Mouse (Mus musculus) small intestine, adult 2 months (tissue): ENCODE measurements around the gene Hs3st2. TPM values are rescaled to one million over a fixed set of nuclear protein-coding genes. Genes with fewer than 3 reads are reported as not detected.

Experiments used
- H3K27ac ChIP-seq: fragments of 200-500 bp; 2 replicates; pipeline ENCODE4 v1.5.1; 2012; ENCODE audit warnings: low read depth, low read length, control low read depth, inconsistent platforms; ENCODE audit not compliant: insufficient read depth
- H3K27me3 ChIP-seq: fragments of 200-500 bp; 2 replicates; pipeline ENCODE4 v1.6.1; 2012; ENCODE audit warnings: mild to moderate bottlenecking, moderate library complexity, low read length, inconsistent platforms; ENCODE audit not compliant: control insufficient read depth, insufficient read depth
- H3K36me3 ChIP-seq: fragments of 200-500 bp; 2 replicates; pipeline ENCODE4 v1.6.1; 2012; ENCODE audit warnings: mild to moderate bottlenecking, low read length, control low read depth, inconsistent platforms; ENCODE audit not compliant: control insufficient read depth, insufficient read depth
- H3K4me1 ChIP-seq: fragments of 200-500 bp; 2 replicates; pipeline ENCODE4 v1.6.1; 2012; ENCODE audit warnings: low read length, inconsistent platforms, mixed read lengths; ENCODE audit not compliant: control insufficient read depth, insufficient read depth, insufficient read length
- H3K4me3 ChIP-seq: fragments of 200-500 bp; 2 replicates; pipeline ENCODE4 v1.5.1; 2012; ENCODE audit warnings: low read depth, mild to moderate bottlenecking, control low read depth, inconsistent platforms, low read length, moderate library complexity
- CTCF ChIP-seq: fragments of 200-500 bp; IDR thresholded peaks from 2 replicates; pipeline ENCODE4 v1.5.1; 2012; ENCODE audit warnings: low read depth, mild to moderate bottlenecking, control low read depth, inconsistent platforms, low read length, moderate library complexity, mixed read lengths; ENCODE audit not compliant: insufficient replicate concordance, insufficient read length; ENCODE audit errors: extremely low read depth
- POLR2A ChIP-seq: fragments of 200-500 bp; IDR thresholded peaks from 2 replicates; pipeline ENCODE4 v1.6.1; 2012; ENCODE audit warnings: low read depth, mild to moderate bottlenecking, control low read depth, inconsistent platforms, low read length, moderate library complexity
- WGBS: fragments of 180-500 bp; shearing (Covaris S2); methylation state at CpG from one replicate; pipeline ENCODE4 v1.1.7; 2018; 5-methylcytosine and 5-hydroxymethylcytosine counted together
- polyA plus RNA-seq: library from polyadenylated mRNA; depleted of rRNA; stranded (reverse); fragments of >200 nt; gene quantifications from 2 replicates; pipeline ENCODE4 v1.2.3, GENCODE M21; 2012

The Hs3st2 gene
- polyA plus RNA-seq, 1 experiment: 0.23 TPM

- TF ChIP-seq POLR2A: no peak
- TF ChIP-seq CTCF: no peak
- no peak overlapping the region for H3K27ac ChIP-seq
- WGBS: 74% methylated on average over 6 of the region's 6 CpGs
Observed at GRCm38 (mm10) chr7:121460626-121461025, 69.0 kb downstream of the Hs3st2 start.

GRCm38 (mm10) chr7:121464441-121464840 lies 72.8 kb downstream of the Hs3st2 start:
- WGBS: 82% methylated on average over 5 of the region's 5 CpGs
- H3K36me3 ChIP-seq: no peaks in the 10 kb centered on the region
- no peak for TF ChIP-seq POLR2A
- no peak for TF ChIP-seq CTCF
- no peak overlapping the region for H3K27ac ChIP-seq
- no peaks in the 10 kb centered on the region for H3K27me3 ChIP-seq
- no peaks in the 10 kb centered on the region for H3K4me1 ChIP-seq
- H3K4me3 ChIP-seq: no peak overlapping the region

More at GRCm38 (mm10) chr7:121460626-121461025, 69.0 kb downstream of the Hs3st2 start:
- Histone ChIP-seq H3K27me3 (no peaks in the 10 kb centered on the region), H3K4me1 (no peaks in the 10 kb centered on the region), H3K4me3 (no peak overlapping the region), H3K36me3 (no peaks in the 10 kb centered on the region)

- no peak for TF ChIP-seq POLR2A
- TF ChIP-seq CTCF: no peak
- Histone ChIP-seq H3K27ac (no peak overlapping the region), H3K4me1 (no peaks in the 10 kb centered on the region), H3K27me3 (no peaks in the 10 kb centered on the region), H3K36me3 (no peaks in the 10 kb centered on the region), H3K4me3 (no peak overlapping the region)
- WGBS: 90% methylated on average over 1 of the region's 1 CpGs
Observed at GRCm38 (mm10) chr7:121465111-121465510, 73.5 kb downstream of the Hs3st2 start.

GRCm38 (mm10) chr7:121466331-121466730 lies 74.7 kb downstream of the Hs3st2 start:
- Histone ChIP-seq H3K4me1 (no peaks in the 10 kb centered on the region), H3K27me3 (no peaks in the 10 kb centered on the region), H3K27ac (no peak overlapping the region), H3K4me3 (no peak overlapping the region), H3K36me3 (no peaks in the 10 kb centered on the region)
- TF ChIP-seq POLR2A (no peak), CTCF (no peak)
- 76% methylated on average over 5 of the region's 5 CpGs for WGBS

GRCm38 (mm10) chr7:121469435-121469834 lies 77.8 kb downstream of the Hs3st2 start:
- WGBS: 37% methylated on average over 3 of the region's 3 CpGs
- H3K27ac ChIP-seq: no peak overlapping the region

GRCm38 (mm10) chr7:121478302-121478701 lies 86.6 kb downstream of the Hs3st2 start:
- H3K4me3 ChIP-seq: no peak overlapping the region
- TF ChIP-seq CTCF: no peak
- TF ChIP-seq POLR2A: no peak
- H3K27me3 ChIP-seq: no peaks in the 10 kb centered on the region
- H3K4me1 ChIP-seq: no peaks in the 10 kb centered on the region
- no peak overlapping the region for H3K27ac ChIP-seq
- no peaks in the 10 kb centered on the region for H3K36me3 ChIP-seq
- 23% methylated on average over 8 of the region's 8 CpGs for WGBS

More at GRCm38 (mm10) chr7:121469435-121469834, 77.8 kb downstream of the Hs3st2 start:
- Histone ChIP-seq H3K36me3 (no peaks in the 10 kb centered on the region), H3K27me3 (no peaks in the 10 kb centered on the region), H3K4me1 (no peaks in the 10 kb centered on the region), H3K4me3 (no peak overlapping the region)
- no peak for TF ChIP-seq POLR2A
- no peak for TF ChIP-seq CTCF

- Histone ChIP-seq H3K36me3 (no peaks in the 10 kb centered on the region), H3K4me1 (no peaks in the 10 kb centered on the region), H3K27ac (no peak overlapping the region), H3K4me3 (no peak overlapping the region), H3K27me3 (no peaks in the 10 kb centered on the region; the same call in 1 of the 2 replicates)
- TF ChIP-seq CTCF: no peak
- 66% methylated on average over 4 of the region's 4 CpGs for WGBS
Observed at GRCm38 (mm10) chr7:121480106-121480505, 88.4 kb downstream of the Hs3st2 start.

- no peak overlapping the region for H3K4me3 ChIP-seq
- no peak overlapping the region for H3K27ac ChIP-seq
- no peaks in the 10 kb centered on the region for H3K4me1 ChIP-seq
- H3K27me3 ChIP-seq: no peaks in the 10 kb centered on the region; the same call in 1 of the 2 replicates
- WGBS: 65% methylated on average over 4 of the region's 4 CpGs
- H3K36me3 ChIP-seq: no peaks in the 10 kb centered on the region
- no peak for TF ChIP-seq POLR2A
- TF ChIP-seq CTCF: no peak
Observed at GRCm38 (mm10) chr7:121484590-121484989, 92.9 kb downstream of the Hs3st2 start.
